Mouse (Mus musculus) intestine, embryonic 14.5 days (tissue): ENCODE measurements at regions not wholly inside any gene's neighbourhood (a gene's known extent, or its start where the extent isn't known, plus 50 kb on each side); places are given as distances from the start of the nearest gene placed in this dataset.

Experiments used
- ATAC-seq: fragments of 200-750 bp; cut with Nextera tagmentation; replicated peaks from 2 replicates; pipeline ENCODE4 v1.8.0; 2017; ENCODE audit warnings: low read depth, moderate number of reproducible peaks, moderate TSS enrichment, moderate library complexity; ENCODE audit not compliant: low FRiP score, low TSS enrichment
- DNase-seq: peaks from one replicate; pipeline ENCODE4 v3.0.0-alpha.2; 2018; ENCODE audit warnings: low spot score
- H3K27ac ChIP-seq: fragments of 300-500 bp; sonication (generic); 2 replicates; pipeline ENCODE4 v1.5.1; 2014; ENCODE audit warnings: low read depth, mild to moderate bottlenecking, control low read depth
- H3K27me3 ChIP-seq: fragments of 300-500 bp; sonication (generic); replicated peaks from 2 replicates; pipeline ENCODE4 v1.6.1; 2014; ENCODE audit warnings: low read length, control low read depth; ENCODE audit not compliant: control insufficient read depth, insufficient read depth
- H3K36me3 ChIP-seq: fragments of 300-500 bp; sonication (generic); 2 replicates; pipeline ENCODE4 v1.6.1; 2014; ENCODE audit warnings: low read length, control low read depth; ENCODE audit not compliant: control insufficient read depth, insufficient read depth
- H3K4me1 ChIP-seq: fragments of 300-500 bp; sonication (generic); replicated peaks from 2 replicates; pipeline ENCODE4 v1.6.1; 2014; ENCODE audit warnings: low read length, control low read depth, mixed read lengths; ENCODE audit not compliant: control insufficient read depth, insufficient read depth
- H3K4me2 ChIP-seq: fragments of 300-500 bp; sonication (generic); 2 replicates; pipeline ENCODE4 v1.6.1; 2014; ENCODE audit warnings: low read length
- H3K4me3 ChIP-seq: fragments of 300-500 bp; sonication (generic); 2 replicates; pipeline ENCODE4 v1.5.1; 2014; ENCODE audit warnings: low read depth, low read length, control low read depth, mixed read lengths
- H3K9ac ChIP-seq: fragments of 300-500 bp; sonication (generic); 2 replicates; pipeline ENCODE4 v1.6.1; 2014; ENCODE audit warnings: mild to moderate bottlenecking, low read length
- H3K9me3 ChIP-seq: fragments of 300-500 bp; sonication (generic); 2 replicates; pipeline ENCODE4 v1.6.1; 2016; ENCODE audit warnings: low read length, control low read depth; ENCODE audit not compliant: control insufficient read depth
- WGBS: fragments of 180-500 bp; shearing (Covaris S2); extraction: QIAGEN DNeasy Blood & Tissue Kit; methylation state at CpG from one replicate; pipeline ENCODE4 v1.1.7; 2014; 5-methylcytosine and 5-hydroxymethylcytosine counted together

DNA sequence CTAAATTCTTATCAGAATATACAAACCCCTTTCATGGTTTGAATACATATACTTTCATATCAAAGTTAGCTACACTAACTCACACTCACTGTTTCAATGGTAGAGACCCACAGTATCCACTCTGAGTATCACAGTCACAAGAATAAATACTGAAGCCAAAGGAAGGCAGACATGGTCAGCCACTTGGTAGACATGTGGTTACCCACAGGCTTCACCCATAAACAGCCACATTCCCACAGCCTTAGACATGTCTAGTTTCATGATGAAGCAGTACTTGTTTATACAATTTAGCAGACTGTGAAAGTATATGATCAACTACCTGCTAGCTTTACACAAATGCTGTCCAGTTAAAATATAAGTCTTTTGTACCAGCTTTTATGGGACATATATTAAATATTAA, 159.0 kb downstream of the Sucnr1 start:
- no peak overlapping the region for H3K4me3 ChIP-seq
- no peak overlapping the region for H3K27ac ChIP-seq
- no peak overlapping the region for H3K9ac ChIP-seq
- no peaks in the 10 kb centered on the region for H3K9me3 ChIP-seq
- no peak for DNase-seq
- ATAC-seq: no peak
- no peaks in the 10 kb centered on the region for H3K36me3 ChIP-seq
- H3K27me3 ChIP-seq: no peaks in the 10 kb centered on the region
- no peak overlapping the region for H3K4me2 ChIP-seq
- no peaks in the 10 kb centered on the region for H3K4me1 ChIP-seq

DNA sequence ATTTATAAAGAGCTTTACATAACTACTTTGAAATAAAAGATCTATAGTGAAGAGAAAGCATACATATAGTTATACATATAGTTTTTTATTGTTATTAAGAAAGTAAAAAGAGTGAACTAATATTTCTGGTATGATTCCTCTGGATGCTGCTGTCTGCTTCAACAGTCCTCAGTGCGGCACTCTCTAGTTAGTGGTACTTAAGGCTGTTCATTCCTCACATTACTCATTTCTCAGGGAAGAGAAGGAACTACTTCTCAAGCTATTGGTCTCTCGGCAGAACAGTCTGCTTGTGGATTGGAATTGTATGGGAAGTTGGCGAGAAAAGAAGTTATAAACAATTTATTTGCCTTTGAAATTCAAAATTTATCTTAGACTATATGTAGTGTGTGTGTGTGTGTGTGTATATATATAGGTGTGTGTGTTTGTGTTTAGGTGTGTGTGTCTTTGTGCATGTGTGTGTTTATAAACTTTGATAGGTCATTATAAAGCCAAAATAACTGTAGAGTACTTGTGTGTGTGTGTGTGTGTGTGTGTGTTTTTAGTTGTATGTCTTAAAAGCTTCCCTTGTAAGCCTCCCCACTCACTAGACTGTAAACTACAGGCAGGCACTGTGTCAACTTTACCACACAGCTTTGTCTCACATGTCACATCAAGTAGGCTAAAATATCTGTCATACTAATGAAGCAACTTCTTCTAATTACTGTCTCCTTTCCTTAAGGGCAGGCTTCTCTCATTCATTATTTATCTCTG, 185.2 kb downstream of the Sucnr1 start:
- Histone ChIP-seq H3K9me3 (no peaks in the 10 kb centered on the region), H3K4me3 (no peak overlapping the region), H3K27me3 (no peaks in the 10 kb centered on the region), H3K36me3 (no peaks in the 10 kb centered on the region), H3K27ac (no peak overlapping the region), H3K4me1 (no peaks in the 10 kb centered on the region), H3K9ac (no peak overlapping the region), H3K4me2 (no peak overlapping the region)
- 54% methylated on average over 3 of the region's 3 CpGs for WGBS
- DNase-seq: no peak
- no peak for ATAC-seq

DNA sequence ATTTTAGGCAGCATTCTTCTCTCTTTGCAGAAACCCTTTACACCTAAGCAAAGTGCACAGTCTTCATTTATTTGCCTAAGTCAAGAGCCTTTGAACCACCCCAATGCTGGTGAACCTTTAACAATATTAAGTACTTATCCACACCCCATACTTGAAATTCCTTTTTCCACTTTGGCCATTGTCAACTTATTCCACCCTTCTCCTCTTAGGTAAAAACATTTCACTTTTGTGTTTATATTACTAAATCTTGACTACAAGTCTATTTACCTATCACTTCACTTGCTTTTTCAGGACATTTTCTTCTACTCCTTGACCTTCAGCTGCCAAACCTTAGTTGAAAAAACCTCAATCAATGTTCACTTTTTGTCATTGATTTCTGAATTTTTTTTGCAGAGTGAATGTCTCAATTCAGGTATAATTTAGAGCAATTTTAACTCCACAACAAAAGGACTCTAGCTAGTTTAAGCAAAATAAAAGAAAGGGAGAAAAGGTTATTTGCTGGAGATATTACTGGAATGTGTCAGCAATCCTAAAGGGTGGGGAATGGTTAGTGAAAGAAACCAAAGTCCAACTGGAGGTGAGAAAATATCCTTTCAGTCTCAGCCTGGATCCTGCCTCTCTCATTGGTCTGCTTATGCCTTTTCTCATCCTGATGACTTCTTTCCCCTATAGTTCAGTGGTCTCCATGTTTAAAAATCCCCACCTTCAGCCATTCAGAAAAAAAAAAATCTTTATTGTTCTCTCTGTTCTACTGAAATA, 185.9 kb downstream of the Sucnr1 start:
- H3K4me1 ChIP-seq: no peaks in the 10 kb centered on the region
- ATAC-seq (no peak), DNase-seq (no peak)
- no peak overlapping the region for H3K4me2 ChIP-seq
- no peaks in the 10 kb centered on the region for H3K27me3 ChIP-seq
- no peak overlapping the region for H3K4me3 ChIP-seq
- no peaks in the 10 kb centered on the region for H3K36me3 ChIP-seq
- no peaks in the 10 kb centered on the region for H3K9me3 ChIP-seq
- H3K9ac ChIP-seq: no peak overlapping the region
- no peak overlapping the region for H3K27ac ChIP-seq

DNA sequence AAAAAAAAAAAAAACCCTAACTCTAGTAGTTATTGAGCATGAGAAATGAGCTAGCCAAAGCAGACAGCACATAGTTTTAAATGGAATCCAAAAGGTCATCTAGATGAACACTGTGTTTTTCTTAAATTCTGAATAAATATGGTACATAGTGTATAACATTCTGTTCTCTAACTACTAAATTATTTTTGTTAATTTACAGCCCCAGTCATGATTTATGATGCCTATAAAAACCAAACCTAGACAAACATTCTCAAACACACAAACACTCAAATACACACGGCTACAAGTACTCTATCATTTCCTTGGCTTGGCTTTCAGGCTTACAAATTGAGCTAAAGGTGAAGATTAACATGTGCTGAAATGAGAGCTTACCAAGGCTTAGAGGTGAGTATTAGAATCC, 188.8 kb downstream of the Sucnr1 start:
- no peak for ATAC-seq

DNA sequence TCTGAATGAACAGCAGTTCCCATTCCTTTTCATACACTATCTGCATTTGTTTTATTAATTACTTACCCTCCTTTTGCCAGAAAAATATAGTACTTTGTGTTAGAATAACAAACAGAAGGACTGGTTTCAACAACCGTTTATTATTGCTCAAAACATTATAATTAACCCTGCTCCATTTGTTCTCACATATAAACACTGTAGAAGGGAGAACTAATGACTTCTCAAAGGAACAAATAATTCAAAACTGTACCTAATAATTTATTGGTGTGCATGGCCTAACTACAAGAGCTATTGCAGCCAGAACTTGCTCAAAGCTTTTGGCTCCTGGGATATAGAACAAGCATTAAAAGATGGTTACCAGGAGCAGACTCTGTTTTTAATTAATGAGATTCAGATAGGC, 192.1 kb downstream of the Sucnr1 start:
- H3K36me3 ChIP-seq: no peaks in the 10 kb centered on the region
- no peaks in the 10 kb centered on the region for H3K4me1 ChIP-seq
- H3K4me2 ChIP-seq: no peak overlapping the region
- H3K4me3 ChIP-seq: no peak overlapping the region
- H3K9ac ChIP-seq: no peak overlapping the region
- H3K27me3 ChIP-seq: no peaks in the 10 kb centered on the region
- H3K27ac ChIP-seq: no peak overlapping the region
- H3K9me3 ChIP-seq: no peaks in the 10 kb centered on the region
- ATAC-seq (no peak), DNase-seq (no peak)
- 40% methylated on average over 1 of the region's 1 CpGs for WGBS

More for the DNA sequence above, 188.8 kb downstream of the Sucnr1 start:
- WGBS: 33% methylated on average over 1 of the region's 1 CpGs
- Histone ChIP-seq H3K4me2 (no peak overlapping the region), H3K9ac (no peak overlapping the region), H3K27me3 (no peaks in the 10 kb centered on the region), H3K27ac (no peak overlapping the region), H3K36me3 (no peaks in the 10 kb centered on the region), H3K4me3 (no peak overlapping the region), H3K4me1 (no peaks in the 10 kb centered on the region), H3K9me3 (no peaks in the 10 kb centered on the region)
- DNase-seq: no peak

DNA sequence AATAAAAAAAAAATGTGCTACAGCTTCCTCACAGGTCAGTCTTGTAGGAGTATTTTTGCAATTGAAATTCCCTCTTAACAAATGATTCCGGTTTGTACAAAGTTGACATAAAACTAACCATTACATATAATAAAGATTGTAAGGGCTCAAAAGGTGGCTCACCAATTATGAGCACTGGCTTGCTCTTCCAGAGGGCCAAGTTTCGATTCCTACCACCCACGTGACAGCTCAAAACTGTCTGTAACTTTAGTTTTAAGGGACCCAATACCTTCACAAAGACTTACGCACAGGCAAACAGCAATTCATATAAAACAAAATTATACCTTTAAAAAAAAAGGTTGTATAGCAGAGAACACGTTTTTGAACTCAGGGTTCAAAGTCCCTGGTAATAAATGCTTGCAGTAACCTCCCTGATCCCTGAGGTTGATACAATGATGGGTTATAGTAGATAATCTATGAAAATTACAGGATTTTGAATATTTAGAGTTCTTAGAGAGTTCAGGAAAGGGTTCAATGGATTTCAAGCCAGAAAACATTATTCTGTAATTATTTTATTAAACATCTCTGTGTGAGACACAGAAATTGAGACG, 193.7 kb downstream of the Sucnr1 start:
- DNase-seq (no peak), ATAC-seq (no peak)
- H3K9me3 ChIP-seq: no peaks in the 10 kb centered on the region
- H3K4me2 ChIP-seq: no peak overlapping the region
- H3K4me1 ChIP-seq: no peaks in the 10 kb centered on the region
- no peak overlapping the region for H3K27ac ChIP-seq
- H3K27me3 ChIP-seq: no peaks in the 10 kb centered on the region
- H3K36me3 ChIP-seq: no peaks in the 10 kb centered on the region
- 73% methylated on average over 6 of the region's 6 CpGs for WGBS
- H3K9ac ChIP-seq: no peak overlapping the region
- H3K4me3 ChIP-seq: no peak overlapping the region

DNA sequence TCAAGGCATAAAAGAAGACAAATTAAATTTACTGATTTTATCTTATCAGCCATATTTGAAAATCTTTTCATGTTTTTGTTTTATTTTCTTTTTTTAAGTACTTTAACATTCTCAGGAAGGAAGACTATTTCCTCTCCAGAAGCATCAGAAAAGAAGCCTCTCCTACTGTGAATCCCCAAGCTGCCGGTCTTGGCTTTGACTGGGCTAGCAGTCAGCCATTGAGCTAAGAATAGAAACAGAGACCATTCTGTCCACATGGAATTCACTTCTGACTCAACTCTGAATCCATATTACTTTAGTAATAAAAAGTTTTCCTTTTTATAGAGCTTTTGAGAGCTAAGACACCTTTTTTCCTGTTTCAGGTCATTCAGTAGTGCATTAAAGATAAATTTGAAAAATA, 194.8 kb upstream of the Mbnl1 start:
- ATAC-seq (no peak), DNase-seq (no peak)
- Histone ChIP-seq H3K9me3 (no peaks in the 10 kb centered on the region), H3K27ac (no peak overlapping the region), H3K4me3 (no peak overlapping the region), H3K36me3 (no peaks in the 10 kb centered on the region), H3K27me3 (no peaks in the 10 kb centered on the region), H3K4me1 (no peaks in the 10 kb centered on the region), H3K9ac (no peak overlapping the region), H3K4me2 (no peak overlapping the region)
- WGBS: 79% methylated on average over 1 of the region's 1 CpGs

DNA sequence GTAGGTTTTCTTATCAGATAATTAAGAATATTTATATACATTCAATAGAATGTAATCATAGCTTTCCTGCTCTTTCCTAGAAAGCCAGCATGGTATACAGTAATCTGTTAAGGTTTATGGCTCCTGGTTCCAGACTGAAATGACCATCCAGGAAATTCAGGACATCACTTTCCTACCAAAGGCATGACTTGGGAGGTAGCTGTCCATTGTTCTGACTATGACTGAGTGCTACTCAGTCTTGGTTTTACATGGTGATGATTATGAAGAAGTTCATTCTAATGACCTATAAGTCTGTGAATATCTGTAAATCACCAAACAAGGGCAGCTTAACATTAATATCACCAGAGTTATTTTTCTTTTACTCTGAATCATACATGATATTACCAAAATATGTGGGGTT, 191.4 kb upstream of the Mbnl1 start:
- Histone ChIP-seq H3K36me3 (no peaks in the 10 kb centered on the region), H3K27ac (no peak overlapping the region), H3K9ac (no peak overlapping the region), H3K27me3 (no peaks in the 10 kb centered on the region), H3K4me1 (no peaks in the 10 kb centered on the region), H3K4me3 (no peak overlapping the region), H3K9me3 (no peaks in the 10 kb centered on the region), H3K4me2 (no peak overlapping the region)
- ATAC-seq (no peak), DNase-seq (no peak)
